Mouse (Mus musculus) liver, embryonic 13.5 days (tissue): ENCODE measurements around the gene Mup10. TPM values are rescaled to one million over a fixed set of nuclear protein-coding genes. Genes with fewer than 3 reads are reported as not detected.
"Not testable (repeated sequence)": the region's sequence is repeated elsewhere in the genome, so short reads cannot be mapped to it uniquely, and the experiment has no call there.

Experiments used
- ATAC-seq: fragments of 200-750 bp; cut with Nextera tagmentation; 2 replicates; pipeline ENCODE4 v1.8.0; 2017; ENCODE audit warnings: low read depth, mild to moderate bottlenecking, moderate number of reproducible peaks, moderate library complexity
- DNase-seq: peaks from one replicate; pipeline ENCODE4 v3.0.0; 2022
- H3K27ac ChIP-seq: fragments of 300-500 bp; sonication (generic); 2 replicates; pipeline ENCODE4 v1.5.1; 2015; ENCODE audit warnings: moderate library complexity, mild to moderate bottlenecking, inconsistent platforms
- H3K27me3 ChIP-seq: fragments of 300-500 bp; sonication (generic); 2 replicates; pipeline ENCODE4 v1.6.1; 2015; ENCODE audit warnings: mild to moderate bottlenecking, inconsistent platforms
- H3K36me3 ChIP-seq: fragments of 300-500 bp; sonication (generic); 2 replicates; pipeline ENCODE4 v1.6.1; 2015; ENCODE audit warnings: mild to moderate bottlenecking, inconsistent platforms
- H3K4me1 ChIP-seq: fragments of 300-500 bp; sonication (generic); replicated peaks from 2 replicates; pipeline ENCODE4 v1.6.1; 2015; ENCODE audit warnings: inconsistent platforms
- H3K4me2 ChIP-seq: fragments of 300-500 bp; sonication (generic); 2 replicates; pipeline ENCODE4 v1.6.1; 2015; ENCODE audit warnings: inconsistent platforms, mild to moderate bottlenecking, moderate library complexity
- H3K4me3 ChIP-seq: fragments of 300-500 bp; sonication (generic); replicated peaks from 2 replicates; pipeline ENCODE4 v1.5.1; 2015; ENCODE audit warnings: mild to moderate bottlenecking, inconsistent platforms
- H3K9ac ChIP-seq: fragments of 300-500 bp; sonication (generic); 2 replicates; pipeline ENCODE4 v1.6.1; 2015; ENCODE audit warnings: mild to moderate bottlenecking, inconsistent platforms
- H3K9me3 ChIP-seq: fragments of 300-500 bp; sonication (generic); replicated peaks from 2 replicates; pipeline ENCODE4 v1.6.1; 2016; ENCODE audit warnings: inconsistent platforms
- WGBS: fragments of 180-500 bp; shearing (Covaris S2); methylation state at CpG from one replicate; pipeline ENCODE4 v1.1.7; 2015; ENCODE audit not compliant: insufficient replicate concordance; 5-methylcytosine and 5-hydroxymethylcytosine counted together
- polyA plus RNA-seq: library from polyadenylated mRNA; unstranded; fragments of >200 nt; fragmentation: Nextera tagmentation; extraction: Ambion mirVana; gene quantifications from 2 replicates; pipeline ENCODE4 v1.2.1, GENCODE M21; 2015

Mup10 gene
- not detected in 2 replicates for polyA plus RNA-seq

GRCm38 (mm10) chr4:60582099-60582498 is at the start of gene Mup10:
Gene Mup10 (minus strand): TSS chr4:60582199.
- H3K9me3 ChIP-seq, H3K27ac ChIP-seq, H3K4me2 ChIP-seq, H3K9ac ChIP-seq, H3K27me3 ChIP-seq, H3K36me3 ChIP-seq, H3K4me3 ChIP-seq, ATAC-seq, H3K4me1 ChIP-seq, DNase-seq: not testable (repeated sequence)
- WGBS = 69% methylated on average over 2 of the region's 2 CpGs

Other genes starting within 250 kb of the Mup10 start
- gene Mup9, start 160.2 kb downstream of the Mup10 start, polyA plus RNA-seq = not detected in 2 replicates
- gene Mup1, start 80.2 kb downstream of the Mup10 start, polyA plus RNA-seq = not detected in 2 replicates
- not detected in 2 replicates for gene Mup11, start 80.2 kb upstream of the Mup10 start, polyA plus RNA-seq
- not detected in 2 replicates for gene Mup12, start 159.1 kb upstream of the Mup10 start, polyA plus RNA-seq
- gene Mup22, start 239.3 kb upstream of the Mup10 start, polyA plus RNA-seq = not detected in 2 replicates